Mouse (Mus musculus) MEL (cell line): ENCODE measurements around the gene Frmd4b.

Experiments
- CHD2 ChIP-seq: IDR thresholded peaks from 2 replicates; pipeline ENCODE4 v1.6.1; 2011; ENCODE audit warnings: low read length, improper control_type of control experiment
- CTCF ChIP-seq, 3 experiments: IDR thresholded peaks in 2 of 3; conservative IDR thresholded peaks in 1 of 3; 2 replicates each; pipeline ENCODE4 v1.5.1; 2011 to 2012; ENCODE audit warnings: low read length in 3 of 3, low read depth in 2 of 3, mild to moderate bottlenecking in 2 of 3, improper control_type of control experiment in 1 of 3, inconsistent platforms in 1 of 3, mixed read lengths in 1 of 3, moderate library complexity in 1 of 3; ENCODE audit not compliant: control insufficient read depth in 1 of 3, insufficient read depth in 1 of 3, poor library complexity in 1 of 3, severe bottlenecking in 1 of 3
- MAX ChIP-seq: IDR thresholded peaks from 2 replicates; pipeline ENCODE4 v1.6.1; 2011; ENCODE audit warnings: low read length, improper control_type of control experiment
- POLR2A ChIP-seq, 2 experiments: IDR thresholded peaks; 2 replicates each; pipeline ENCODE4 v1.6.1; 2011 to 2012; ENCODE audit warnings: low read length in 2 of 2, mild to moderate bottlenecking in 2 of 2, control low read depth in 1 of 2, improper control_type of control experiment in 1 of 2, low read depth in 1 of 2, moderate library complexity in 1 of 2; ENCODE audit not compliant: control insufficient read depth in 1 of 2, insufficient read depth in 1 of 2, poor library complexity in 1 of 2
- POLR2AphosphoS2 ChIP-seq: IDR thresholded peaks from 2 replicates; pipeline ENCODE4 v1.6.1; 2011; ENCODE audit warnings: low read length, improper control_type of control experiment
- RCOR1 ChIP-seq: IDR thresholded peaks from 2 replicates; pipeline ENCODE4 v1.6.1; 2012; ENCODE audit warnings: low read depth, mild to moderate bottlenecking, inconsistent platforms, low read length, improper control_type of control experiment
- SIN3A ChIP-seq: IDR thresholded peaks from 2 replicates; pipeline ENCODE4 v1.6.1; 2012; ENCODE audit warnings: low read length, improper control_type of control experiment, inconsistent platforms
- USF1 ChIP-seq: IDR thresholded peaks from 2 replicates; pipeline ENCODE4 v1.6.1; 2014; ENCODE audit warnings: low read depth, mild to moderate bottlenecking, inconsistent platforms, low read length, improper control_type of control experiment, moderate library complexity
- ZC3H11A ChIP-seq: IDR thresholded peaks from 2 replicates; pipeline ENCODE4 v1.6.1; 2012; ENCODE audit warnings: low read depth, mild to moderate bottlenecking, inconsistent platforms, low read length, improper control_type of control experiment

- TF ChIP-seq SIN3A (no peak), POLR2AphosphoS2 (no peak), ZC3H11A (no peak), MAX (no peak), POLR2A (IDR thresholded peaks at IDR 0.05; ENCODE audit: control insufficient read depth in 1 of 2, insufficient read depth in 1 of 2, low read depth in 1 of 2, low read length in 2 of 2, poor library complexity in 1 of 2) (no peak), CTCF (IDR thresholded peaks at IDR 0.05 in 2 of 3, conservative IDR thresholded peaks at IDR 0.05 in 1 of 3; ENCODE audit: control insufficient read depth in 1 of 3, insufficient read depth in 1 of 3, low read depth in 2 of 3, low read length in 3 of 3, poor library complexity in 1 of 3, severe bottlenecking in 1 of 3) (no peak), USF1 (no peak), CHD2 (no peak), RCOR1 (no peak)
Measured at GRCm38 (mm10) chr6:97291159-97291908, 326.0 kb downstream of the Frmd4b start.
